Mouse (Mus musculus): ENCODE measurements around the gene Cabin1. TPM values are rescaled to one million over a fixed set of nuclear protein-coding genes. Genes with fewer than 3 reads are reported as not detected.

The Cabin1 gene
- polyA plus RNA-seq, 1 experiment from 2014 or later: 39.7 TPM

DNA sequence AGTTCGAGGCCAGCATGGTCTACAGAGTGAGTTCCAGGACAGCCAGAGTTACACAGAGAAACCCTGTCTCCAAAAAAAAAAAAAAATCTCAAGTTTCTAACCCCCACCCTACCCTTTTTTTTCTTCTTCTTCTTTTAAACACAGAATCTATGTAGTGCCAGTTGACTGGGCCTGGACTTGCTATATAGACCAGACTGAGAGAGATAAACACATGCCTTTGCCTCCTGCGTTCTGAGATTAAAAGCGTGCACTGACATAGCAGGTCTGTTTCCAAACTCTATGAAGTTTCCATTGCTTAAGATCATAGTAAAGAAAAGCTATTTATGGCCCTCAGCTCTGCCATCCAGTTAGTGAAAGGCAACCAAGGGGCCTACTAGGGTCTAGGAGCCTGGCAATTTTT is 1.7 kb downstream of the Cabin1 start:
- ATAC-seq: no peak
- H3K9ac ChIP-seq (replicated peaks): no peak overlapping the region
- H3K27ac ChIP-seq: no peak overlapping the region
- no peaks in the 10 kb centered on the region for H3K9me3 ChIP-seq
- H3K27me3 ChIP-seq: no peaks in the 10 kb centered on the region
- peaks cover 18% of the 10 kb centered on the region for H3K4me1 ChIP-seq (replicated peaks)
- peaks cover 14% of the 10 kb centered on the region for H3K36me3 ChIP-seq
- H3K4me3 ChIP-seq (replicated peaks): no peak overlapping the region; the same call in 1 of the 2 replicates
- H3K4me2 ChIP-seq (replicated peaks): peak overlapping the region; percentile 36
- 93% methylated on average over 3 of the region's 3 CpGs for WGBS

DNA sequence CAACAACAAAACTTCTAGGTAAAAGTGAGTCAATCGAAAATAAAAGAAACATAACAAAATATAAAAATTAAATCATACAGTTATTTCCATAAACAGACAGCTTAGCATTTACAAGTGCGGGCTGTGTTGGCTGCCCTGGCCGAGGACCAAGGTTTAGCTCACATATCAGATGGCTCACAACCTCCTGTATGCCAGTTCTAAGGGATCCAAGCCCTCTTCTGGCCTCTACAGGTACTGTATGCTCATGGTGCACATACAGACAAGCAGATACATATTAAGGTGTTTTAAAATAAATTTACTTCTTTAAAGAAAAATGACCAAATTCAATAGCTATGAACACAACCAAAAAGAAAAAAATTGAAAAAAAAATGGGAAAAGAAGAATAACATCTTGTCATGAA is 3.8 kb downstream of the Cabin1 start:
- H3K27me3 ChIP-seq: no peaks in the 10 kb centered on the region

DNA sequence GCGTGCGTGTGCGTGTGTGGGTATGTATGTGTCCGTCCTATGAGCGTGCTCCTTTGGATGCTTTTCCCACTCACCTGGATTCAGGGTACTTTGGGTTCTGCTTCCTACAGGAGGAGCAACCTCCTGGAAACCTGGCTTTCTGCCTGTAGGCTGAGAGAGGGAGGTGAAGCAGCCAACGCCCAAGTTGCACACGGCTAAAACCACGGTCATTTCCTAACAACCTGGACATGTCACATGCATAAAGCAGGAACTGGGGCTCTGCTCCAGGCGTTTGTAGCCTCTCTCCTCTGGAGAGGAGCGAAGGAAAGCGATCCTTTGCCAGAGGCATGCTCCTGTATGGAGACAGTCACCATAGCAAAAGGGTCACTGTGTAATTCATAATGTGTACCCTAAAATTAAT is 7.4 kb downstream of the Cabin1 start:
- Histone ChIP-seq H3K4me1 (replicated peaks) (0 out of 2 replicates have a peak, but pooled peaks cover 1% of the 10 kb centered on the region), H3K36me3 (peaks cover 48% of the 10 kb centered on the region)
- no peak for ATAC-seq

More for the DNA sequence above, 3.8 kb downstream of the Cabin1 start:
- no peak overlapping the region for H3K9ac ChIP-seq (replicated peaks)
- H3K36me3 ChIP-seq: peaks cover 14% of the 10 kb centered on the region
- whole genome bisulfite sequencing: over 99% methylated on average over 3 of the region's 3 CpGs
- H3K4me3 ChIP-seq (replicated peaks): no peak overlapping the region
- no peaks in the 10 kb centered on the region for H3K9me3 ChIP-seq
- H3K4me2 ChIP-seq (replicated peaks): no peak overlapping the region
- H3K27ac ChIP-seq: no peak overlapping the region
- ATAC-seq: no peak
- H3K4me1 ChIP-seq (replicated peaks): peaks cover 18% of the 10 kb centered on the region

DNA sequence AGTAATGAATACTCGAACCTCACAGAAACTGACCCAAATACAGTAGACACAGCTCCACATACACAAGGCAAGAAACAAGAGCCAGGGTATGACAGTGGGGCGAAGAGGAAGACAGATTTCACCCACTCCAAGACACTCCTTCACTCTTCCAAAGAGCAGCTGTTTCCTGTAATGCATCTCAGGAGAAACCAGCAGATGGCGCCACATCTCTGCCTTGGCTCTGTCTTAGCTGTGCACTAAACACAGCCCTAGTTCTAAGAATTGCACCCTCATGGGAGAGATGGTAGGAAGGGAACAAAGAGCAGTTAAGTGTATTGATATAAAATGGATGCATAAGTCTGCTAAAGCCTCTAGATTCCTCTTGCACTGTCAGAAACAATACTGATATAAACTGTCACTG is 20.1 kb downstream of the Cabin1 start:
- Histone ChIP-seq H3K4me2 (replicated peaks) (no peak overlapping the region), H3K27me3 (no peaks in the 10 kb centered on the region), H3K27ac (no peak overlapping the region), H3K36me3 (peaks cover 92% of the 10 kb centered on the region), H3K9me3 (no peaks in the 10 kb centered on the region), H3K4me1 (replicated peaks) (no peaks in the 10 kb centered on the region), H3K4me3 (replicated peaks) (no peak overlapping the region), H3K9ac (replicated peaks) (no peak overlapping the region)
- peak; percentile 92 for ATAC-seq
- 51% methylated on average over 3 of the region's 3 CpGs for WGBS

More for the DNA sequence above, 7.4 kb downstream of the Cabin1 start:
- no peak overlapping the region for H3K4me2 ChIP-seq (replicated peaks)
- 96% methylated on average over 11 of the region's 11 CpGs for WGBS
- no peaks in the 10 kb centered on the region for H3K27me3 ChIP-seq
- H3K27ac ChIP-seq: no peak overlapping the region
- H3K9ac ChIP-seq (replicated peaks): no peak overlapping the region
- no peak overlapping the region for H3K4me3 ChIP-seq (replicated peaks)
- H3K9me3 ChIP-seq: no peaks in the 10 kb centered on the region

DNA sequence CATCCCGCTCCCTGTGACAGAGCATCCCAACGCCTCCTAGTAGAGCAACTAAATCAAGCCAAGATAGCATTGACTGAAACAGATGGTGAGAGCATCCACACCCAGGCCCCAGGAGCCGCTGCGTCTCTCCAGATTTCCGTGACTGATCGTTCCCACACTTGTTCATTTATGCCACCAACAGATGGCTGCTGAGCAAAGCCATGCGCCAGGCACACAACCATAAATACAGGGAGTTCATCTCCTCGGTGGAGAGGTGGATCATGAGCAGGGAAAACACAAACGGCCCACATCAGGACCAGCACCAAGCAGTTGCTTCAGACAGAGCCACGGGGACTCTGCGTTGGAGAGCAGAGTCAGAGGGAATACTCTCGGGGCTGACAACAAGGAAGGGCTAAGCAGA is 20.8 kb downstream of the Cabin1 start:
- ATAC-seq: no peak

DNA sequence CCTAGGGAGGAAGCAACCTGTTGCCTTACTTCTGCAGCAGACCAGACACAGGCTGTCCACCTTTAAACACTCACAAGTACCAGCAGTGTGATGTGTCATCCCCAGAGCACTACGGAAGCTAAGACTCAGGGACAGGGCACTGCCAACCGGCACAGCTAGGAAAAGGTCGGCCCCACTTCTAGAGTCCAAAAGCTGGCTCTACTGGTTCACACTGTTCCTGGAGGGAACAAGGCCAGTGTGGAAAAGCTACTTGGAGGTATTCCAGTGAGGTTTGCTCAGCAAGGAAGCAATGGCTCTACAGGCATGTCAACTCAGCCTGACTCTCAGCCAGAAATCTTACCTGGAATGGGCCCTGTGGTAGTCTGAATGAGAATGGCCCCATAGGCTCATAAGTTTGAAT is 23.3 kb downstream of the Cabin1 start:
- H3K4me3 ChIP-seq (replicated peaks): no peak overlapping the region
- peaks cover 89% of the 10 kb centered on the region for H3K36me3 ChIP-seq
- no peak for ATAC-seq
- no peaks in the 10 kb centered on the region for H3K9me3 ChIP-seq
- no peak overlapping the region for H3K4me2 ChIP-seq (replicated peaks)
- no peaks in the 10 kb centered on the region for H3K4me1 ChIP-seq (replicated peaks)
- no peak overlapping the region for H3K9ac ChIP-seq (replicated peaks)
- no peak overlapping the region for H3K27ac ChIP-seq
- 99% methylated on average over 3 of the region's 3 CpGs for WGBS
- no peaks in the 10 kb centered on the region for H3K27me3 ChIP-seq

More for the DNA sequence above, 20.8 kb downstream of the Cabin1 start:
- 93% methylated on average over 12 of the region's 12 CpGs for WGBS
- H3K9me3 ChIP-seq: no peaks in the 10 kb centered on the region
- H3K9ac ChIP-seq (replicated peaks): no peak overlapping the region
- H3K36me3 ChIP-seq: peaks cover 91% of the 10 kb centered on the region
- H3K27me3 ChIP-seq: no peaks in the 10 kb centered on the region
- H3K4me2 ChIP-seq (replicated peaks): no peak overlapping the region
- no peak overlapping the region for H3K4me3 ChIP-seq (replicated peaks)
- no peaks in the 10 kb centered on the region for H3K4me1 ChIP-seq (replicated peaks)
- no peak overlapping the region for H3K27ac ChIP-seq

DNA sequence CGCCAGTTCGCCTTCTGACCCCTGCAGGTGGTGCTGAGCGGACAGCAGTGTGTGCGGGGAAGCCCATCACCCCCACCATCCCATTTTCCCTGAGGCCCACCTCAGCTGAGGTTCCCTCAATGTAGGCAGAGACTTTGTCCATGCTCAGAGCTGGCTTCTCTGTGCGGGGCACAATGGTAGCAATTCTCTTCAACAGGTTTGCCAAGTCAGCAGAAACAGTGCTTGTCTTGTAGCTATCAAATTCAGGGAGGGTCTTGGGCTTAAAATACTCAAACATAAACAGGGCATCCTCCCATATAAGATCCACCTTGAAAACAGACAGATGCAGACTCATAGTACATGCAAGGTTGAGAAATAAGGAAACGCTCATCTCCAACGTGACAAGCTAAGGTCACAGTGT is 38.7 kb downstream of the Cabin1 start:
- WGBS: 91% methylated on average over 7 of the region's 7 CpGs
- H3K27me3 ChIP-seq: no peaks in the 10 kb centered on the region
- no peak overlapping the region for H3K4me3 ChIP-seq (replicated peaks)
- no peak overlapping the region for H3K27ac ChIP-seq
- H3K9me3 ChIP-seq: no peaks in the 10 kb centered on the region
- no peaks in the 10 kb centered on the region for H3K4me1 ChIP-seq (replicated peaks)
- H3K36me3 ChIP-seq: peaks cover 92% of the 10 kb centered on the region
- no peak for ATAC-seq
- no peak overlapping the region for H3K9ac ChIP-seq (replicated peaks)
- no peak overlapping the region for H3K4me2 ChIP-seq (replicated peaks)

DNA sequence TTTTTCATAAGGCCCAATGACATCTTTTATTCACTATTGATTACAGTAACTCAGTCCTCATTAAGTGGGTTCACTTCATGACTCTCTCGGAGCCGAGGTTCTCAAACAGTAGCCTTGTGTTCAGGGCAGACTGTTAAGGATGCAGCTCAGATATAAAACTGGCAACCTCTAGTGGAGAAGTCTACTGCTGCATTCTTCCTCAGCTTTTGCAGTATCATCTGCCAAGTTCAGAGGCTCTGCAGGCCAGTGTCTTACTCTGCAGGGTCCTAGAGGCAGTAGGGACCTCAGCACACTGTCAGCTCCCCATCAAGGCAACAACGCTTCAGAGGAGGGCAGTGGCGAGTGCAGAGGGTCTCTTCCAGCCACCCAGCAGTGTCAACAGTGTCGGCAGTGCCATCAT is 43.9 kb downstream of the Cabin1 start:
- H3K9ac ChIP-seq (replicated peaks): no peak overlapping the region
- peaks cover 96% of the 10 kb centered on the region for H3K36me3 ChIP-seq
- H3K27ac ChIP-seq: no peak overlapping the region
- no peaks in the 10 kb centered on the region for H3K4me1 ChIP-seq (replicated peaks)
- no peak overlapping the region for H3K4me2 ChIP-seq (replicated peaks)
- no peaks in the 10 kb centered on the region for H3K27me3 ChIP-seq
- ATAC-seq: no peak
- WGBS: 88% methylated on average over 5 of the region's 5 CpGs
- no peak overlapping the region for H3K4me3 ChIP-seq (replicated peaks)
- no peaks in the 10 kb centered on the region for H3K9me3 ChIP-seq

DNA sequence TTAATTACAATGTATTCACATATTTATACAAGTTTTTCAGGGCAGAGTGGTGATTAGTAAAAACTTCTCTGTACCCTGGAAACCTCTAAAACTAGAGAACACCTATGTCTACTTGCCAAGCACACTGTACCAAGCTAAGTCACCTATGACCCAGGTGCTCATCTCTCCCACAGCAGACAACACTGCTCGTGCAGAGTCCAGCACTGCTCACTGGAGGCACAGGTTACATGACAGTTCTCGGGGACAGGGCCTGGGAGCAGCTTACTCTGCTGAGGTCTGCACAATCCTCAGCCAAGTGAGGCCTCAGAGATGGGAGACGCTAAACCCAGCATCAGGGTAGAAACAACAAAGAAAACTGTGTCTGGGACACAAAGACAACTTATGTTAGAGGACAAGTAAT is 49.3 kb downstream of the Cabin1 start:
- Histone ChIP-seq H3K4me1 (replicated peaks) (no peaks in the 10 kb centered on the region), H3K9me3 (no peaks in the 10 kb centered on the region), H3K27me3 (no peaks in the 10 kb centered on the region), H3K9ac (replicated peaks) (no peak overlapping the region), H3K4me3 (replicated peaks) (no peak overlapping the region), H3K27ac (no peak overlapping the region), H3K4me2 (replicated peaks) (no peak overlapping the region), H3K36me3 (peaks cover 90% of the 10 kb centered on the region)
- WGBS: 92% methylated on average over 3 of the region's 3 CpGs
- no peak for ATAC-seq

DNA sequence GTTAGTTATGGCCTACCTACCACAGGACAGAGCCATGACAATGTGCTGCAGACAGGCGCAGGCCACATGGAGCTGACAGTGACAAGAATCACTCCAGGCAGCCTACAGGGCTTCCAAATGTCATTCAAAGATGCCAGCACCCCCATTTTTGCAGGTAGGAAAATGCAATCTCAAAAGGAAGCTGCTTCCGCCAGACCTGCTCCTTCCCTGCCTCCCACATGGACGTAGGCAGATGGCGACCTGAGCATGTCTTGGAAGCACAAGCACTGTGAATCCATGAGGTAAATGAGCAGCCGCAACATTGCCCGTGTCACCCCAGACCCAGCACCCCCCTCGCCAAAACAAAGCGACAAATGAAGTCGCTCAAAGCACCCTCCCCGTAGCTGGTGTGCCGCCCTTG is 51.1 kb downstream of the Cabin1 start:
- no peak overlapping the region for H3K9ac ChIP-seq (replicated peaks)
- no peak overlapping the region for H3K4me3 ChIP-seq (replicated peaks)
- H3K27me3 ChIP-seq: no peaks in the 10 kb centered on the region
- H3K4me2 ChIP-seq (replicated peaks): no peak overlapping the region
- H3K36me3 ChIP-seq: peaks cover 91% of the 10 kb centered on the region
- 95% methylated on average over 11 of the region's 11 CpGs for WGBS
- no peak for ATAC-seq
- no peaks in the 10 kb centered on the region for H3K4me1 ChIP-seq (replicated peaks)
- no peak overlapping the region for H3K27ac ChIP-seq
- no peaks in the 10 kb centered on the region for H3K9me3 ChIP-seq

DNA sequence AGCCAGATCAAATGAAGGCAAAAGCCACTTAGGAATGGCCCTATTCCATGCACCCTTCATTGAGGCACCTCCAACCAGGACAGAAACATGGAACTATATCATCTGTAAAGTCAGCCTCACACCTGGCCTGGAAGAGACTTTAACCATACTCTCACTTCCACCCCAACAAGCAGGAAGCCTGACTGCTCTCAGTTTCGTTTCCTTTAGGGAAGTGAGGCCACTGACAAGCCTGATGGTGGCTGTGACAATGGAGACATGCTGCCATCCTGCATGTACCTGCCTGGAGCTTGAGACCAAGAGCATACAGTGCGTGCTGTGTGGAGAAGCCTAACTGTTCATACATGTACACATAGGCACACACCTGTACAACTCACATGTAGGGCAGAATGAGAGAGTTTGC is 53.9 kb downstream of the Cabin1 start:
- 94% methylated on average over 2 of the region's 2 CpGs for WGBS
- peaks cover 73% of the 10 kb centered on the region for H3K36me3 ChIP-seq

DNA sequence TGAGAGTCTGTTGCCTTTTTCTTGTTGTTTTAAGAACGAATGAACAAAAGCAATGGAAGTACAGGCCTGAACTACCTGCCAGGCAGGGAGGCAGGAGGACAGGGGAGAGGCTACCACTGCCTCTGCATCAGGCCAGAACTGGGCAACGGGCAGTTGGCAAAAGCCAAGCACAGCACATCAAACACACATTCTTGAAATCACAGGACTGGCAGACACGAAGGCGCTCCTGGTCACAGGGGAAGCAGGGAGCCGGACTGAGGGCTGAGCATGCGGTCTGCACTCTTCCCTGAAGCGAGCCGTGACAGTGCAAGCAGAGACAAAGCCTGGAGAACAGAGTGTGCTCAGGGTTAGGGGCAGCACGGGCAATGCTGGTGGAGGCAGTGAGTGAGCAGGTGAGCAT is 54.9 kb downstream of the Cabin1 start:
- Histone ChIP-seq H3K9ac (replicated peaks) (no peak overlapping the region), H3K36me3 (peaks cover 66% of the 10 kb centered on the region), H3K27ac (no peak overlapping the region), H3K4me3 (replicated peaks) (no peak overlapping the region), H3K27me3 (no peaks in the 10 kb centered on the region), H3K4me1 (replicated peaks) (peaks cover 12% of the 10 kb centered on the region), H3K4me2 (replicated peaks) (no peak overlapping the region), H3K9me3 (no peaks in the 10 kb centered on the region)
- 90% methylated on average over 9 of the region's 9 CpGs for WGBS
- ATAC-seq: no peak

More for the DNA sequence above, 53.9 kb downstream of the Cabin1 start:
- Histone ChIP-seq H3K4me2 (replicated peaks) (no peak overlapping the region), H3K4me1 (replicated peaks) (peaks cover 3% of the 10 kb centered on the region; the same call in 1 of the 2 replicates), H3K27me3 (no peaks in the 10 kb centered on the region), H3K4me3 (replicated peaks) (no peak overlapping the region), H3K27ac (no peak overlapping the region), H3K9ac (replicated peaks) (no peak overlapping the region), H3K9me3 (no peaks in the 10 kb centered on the region)
- ATAC-seq: no peak

DNA sequence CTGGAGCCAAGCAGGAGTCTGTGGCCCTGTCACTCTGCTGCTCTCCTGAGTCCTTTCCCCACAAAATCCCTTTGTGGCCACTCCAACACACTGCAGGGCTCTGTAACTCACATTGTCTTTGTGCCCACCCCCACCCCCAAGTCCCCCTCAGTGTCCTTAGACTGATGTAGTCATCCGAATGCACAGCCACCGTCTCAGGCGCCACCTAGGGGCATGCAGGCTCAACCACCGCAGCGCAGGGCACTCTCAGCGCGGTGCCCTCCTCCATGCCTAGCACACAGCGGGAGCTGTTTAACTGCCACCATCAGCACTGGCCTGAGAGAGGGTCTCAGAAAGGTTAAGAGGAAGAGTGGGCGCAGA is 55.5 kb downstream of the Cabin1 start:
- H3K36me3 ChIP-seq: peaks cover 59% of the 10 kb centered on the region

More for the DNA sequence above, 55.5 kb downstream of the Cabin1 start:
- H3K27me3 ChIP-seq: no peaks in the 10 kb centered on the region
- peak; percentile 69 for ATAC-seq
- H3K4me2 ChIP-seq (replicated peaks): no peak overlapping the region
- WGBS: 31% methylated on average over 9 of the region's 9 CpGs
- no peak overlapping the region for H3K4me3 ChIP-seq (replicated peaks)
- peaks cover 17% of the 10 kb centered on the region for H3K4me1 ChIP-seq (replicated peaks)
- no peak overlapping the region for H3K9ac ChIP-seq (replicated peaks)
- no peak overlapping the region for H3K27ac ChIP-seq
- no peaks in the 10 kb centered on the region for H3K9me3 ChIP-seq
